Mouse (Mus musculus): ENCODE results near the gene Zfpl1. TPM values are rescaled to one million over a fixed set of nuclear protein-coding genes. Genes with fewer than 3 reads are reported as not detected.

Zfpl1 gene
- polyA plus RNA-seq (2015; fragmentation: Illumina TruSeq; extraction: RNeasy Lipid Tissue Mini Kit (QIAGEN cat#74804); ENCODE audit: insufficient read depth, low replicate concordance), result 12.9 TPM

DNA sequence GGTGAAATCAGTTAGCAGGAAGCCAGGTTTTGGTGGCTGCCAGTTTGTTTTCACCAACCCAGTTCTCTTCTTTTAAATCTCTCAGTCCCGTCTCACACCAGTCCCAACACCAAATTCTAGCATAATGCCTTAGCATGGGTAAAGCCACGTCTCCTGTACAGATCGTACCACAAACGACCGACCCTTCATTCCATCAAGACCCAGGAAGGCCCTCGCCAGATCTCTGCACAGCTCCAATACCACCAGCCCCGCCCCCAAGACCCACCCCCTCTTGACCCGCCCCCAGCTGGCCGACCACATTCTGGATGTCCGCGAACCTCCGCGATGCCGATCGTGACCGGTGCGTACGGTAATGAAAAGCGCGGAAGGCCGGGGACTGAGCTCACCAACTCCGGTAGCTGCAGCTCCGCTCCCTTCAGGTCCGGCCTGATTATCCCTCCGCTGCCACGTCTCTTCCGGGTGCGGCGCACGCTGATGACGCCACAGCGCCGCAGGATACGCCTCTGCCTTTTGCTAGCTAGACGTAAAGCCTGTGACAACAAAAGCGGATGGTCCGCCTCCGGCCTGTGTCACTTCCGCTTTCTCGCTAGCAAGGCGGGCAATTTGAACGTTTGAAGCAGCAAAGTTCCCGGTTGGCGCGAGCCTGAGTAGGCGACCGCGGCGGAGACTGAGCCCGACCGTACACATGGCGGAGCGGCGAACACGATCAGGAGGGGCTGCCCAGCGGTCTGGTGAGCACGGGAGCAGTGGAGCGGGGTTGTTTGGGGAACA is at the start of gene Zfpl1, which contains the start of gene Cdca5:
Gene Zfpl1 (minus strand): TSS at position 479 of the 771 bp plus-strand sequence.
Gene Cdca5 (plus strand): TSS at position 506 of the 771 bp plus-strand sequence.

DNA sequence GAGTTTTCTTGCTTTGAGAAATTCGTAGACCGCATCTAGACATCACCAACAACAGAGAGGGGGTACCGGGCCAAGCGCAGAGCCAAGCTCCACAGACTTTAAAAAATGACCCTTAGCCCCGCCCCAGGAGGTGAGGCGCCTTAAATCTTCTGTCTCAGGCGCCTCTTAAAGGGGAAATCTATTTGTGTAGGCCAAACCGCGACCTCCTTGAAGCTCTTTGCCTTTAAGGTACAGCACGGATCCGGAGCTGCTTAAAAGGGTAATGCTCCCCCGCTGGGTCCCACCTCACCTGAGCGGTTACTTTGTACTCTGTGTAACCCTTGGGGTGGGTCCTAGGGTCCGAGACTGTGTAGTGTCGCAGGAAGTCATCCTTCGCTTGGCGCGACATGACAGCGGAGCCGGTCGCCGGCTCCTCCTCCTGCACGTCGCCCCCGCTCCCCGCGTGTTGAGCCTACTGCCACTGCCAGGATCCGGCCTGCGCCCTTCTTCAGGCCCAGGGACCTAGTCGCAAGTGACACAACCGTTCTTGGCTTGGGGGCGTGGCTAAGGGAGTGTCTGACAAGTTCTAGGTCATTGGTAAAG is 43.1 kb upstream of the Zfpl1 start, which contains the start of gene Snx15:
Gene Snx15 (minus strand): TSS at position 545 of the 582 bp plus-strand sequence.

DNA sequence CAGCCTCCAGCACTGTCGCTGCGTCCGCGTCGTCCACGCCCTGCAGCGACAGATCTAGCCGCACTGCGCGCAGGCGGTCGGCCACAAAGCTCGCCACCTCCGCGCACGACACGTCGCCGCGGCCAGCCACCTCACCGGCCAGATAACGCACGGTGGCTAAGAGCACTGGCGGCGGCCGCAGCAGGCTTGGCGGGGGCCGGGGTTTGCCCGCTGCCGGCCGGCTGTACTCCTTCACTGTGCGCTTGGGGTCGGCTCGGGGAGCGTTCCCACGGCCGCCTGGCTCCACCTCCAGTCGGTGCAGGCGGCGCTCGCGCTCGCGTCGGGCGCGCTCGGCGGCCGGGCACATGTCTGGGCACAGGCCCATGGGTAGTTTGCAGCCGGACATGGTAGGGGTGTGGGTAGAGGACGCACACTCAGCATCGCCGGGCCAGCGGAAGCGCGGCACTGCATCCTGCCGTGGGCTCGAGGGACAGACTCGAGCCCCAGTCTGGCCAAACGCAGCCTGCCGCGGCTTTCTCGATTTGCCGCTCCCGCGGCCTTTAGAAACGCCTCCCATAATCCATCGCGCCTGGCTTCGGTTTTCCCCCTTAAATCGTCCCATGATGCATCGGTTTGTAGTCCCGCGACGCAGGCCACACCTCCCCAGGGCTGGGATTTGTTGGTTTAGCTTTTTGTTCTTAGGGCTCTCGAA is 33.4 kb upstream of the Zfpl1 start, which contains the start of gene Sac3d1:
Gene Sac3d1 (minus strand): TSS at position 665 of the 691 bp plus-strand sequence.

DNA sequence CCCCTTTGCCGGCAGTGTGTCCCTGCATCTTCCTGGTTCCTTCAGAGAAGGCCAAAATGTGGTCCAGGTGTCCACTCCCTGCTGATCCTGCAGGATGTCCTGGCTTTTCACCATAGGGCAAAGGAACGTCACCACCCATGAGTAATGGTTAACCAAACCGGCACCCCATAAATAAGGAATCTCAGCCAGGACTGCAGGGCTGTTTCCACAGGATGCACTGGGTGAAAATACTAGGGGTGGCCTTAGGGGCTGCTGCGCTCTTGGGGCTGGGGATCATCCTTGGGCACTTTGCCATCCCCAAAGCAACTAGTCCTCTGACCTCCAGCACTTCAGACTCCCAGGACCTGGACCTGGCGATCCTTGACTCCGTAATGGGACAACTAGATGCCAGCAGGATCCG is 20.8 kb upstream of the Zfpl1 start, which contains the start of gene Naaladl1:
Gene Naaladl1 (plus strand): TSS at position 197 of the 400 bp plus-strand sequence.

DNA sequence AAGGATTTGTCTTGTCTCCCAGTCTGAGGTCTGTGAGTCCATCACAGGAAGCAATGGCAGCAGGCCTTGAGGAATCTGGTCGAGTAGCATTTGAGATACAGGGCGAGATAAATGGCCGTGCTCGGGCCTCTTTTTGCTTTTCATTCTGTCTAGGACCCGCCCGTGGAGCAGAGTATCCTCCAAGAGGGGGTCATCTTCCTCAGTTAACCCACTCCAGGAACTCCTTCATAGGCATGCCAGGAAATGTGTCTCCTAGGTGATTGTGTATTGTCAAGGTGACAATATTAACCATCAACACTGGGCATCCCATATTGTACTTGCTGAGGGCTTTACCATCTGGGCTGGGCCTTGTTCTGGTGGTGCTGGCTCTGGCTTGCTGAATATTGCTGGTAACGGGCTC is 9.4 kb upstream of the Zfpl1 start, which contains the start of gene AC131692.1:
Gene AC131692.1 (plus strand): TSS at position 301 of the 400 bp plus-strand sequence.

DNA sequence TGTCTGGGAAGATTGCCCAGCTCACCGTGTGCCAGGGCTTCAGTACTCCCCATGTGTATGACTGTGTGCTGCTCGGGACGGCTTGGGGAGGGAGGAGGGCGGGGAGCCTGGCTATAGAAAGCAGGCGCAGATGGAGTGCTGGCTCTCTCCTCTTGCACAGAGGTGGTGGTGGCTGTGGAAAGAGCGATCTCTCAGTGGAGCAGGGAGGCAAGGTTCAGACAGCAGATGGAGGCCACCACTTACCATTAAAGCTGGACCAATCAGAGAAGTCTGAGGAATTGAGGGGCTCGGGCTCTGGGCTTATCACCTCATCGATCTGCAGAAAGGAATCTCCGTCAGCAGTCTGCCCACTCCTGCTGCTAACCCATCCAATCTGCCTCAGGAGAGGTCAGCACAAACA is 2.6 kb downstream of the Zfpl1 start, which contains the start of gene Gm28374:
Gene Gm28374 (minus strand): TSS at position 101 of the 400 bp plus-strand sequence.

DNA sequence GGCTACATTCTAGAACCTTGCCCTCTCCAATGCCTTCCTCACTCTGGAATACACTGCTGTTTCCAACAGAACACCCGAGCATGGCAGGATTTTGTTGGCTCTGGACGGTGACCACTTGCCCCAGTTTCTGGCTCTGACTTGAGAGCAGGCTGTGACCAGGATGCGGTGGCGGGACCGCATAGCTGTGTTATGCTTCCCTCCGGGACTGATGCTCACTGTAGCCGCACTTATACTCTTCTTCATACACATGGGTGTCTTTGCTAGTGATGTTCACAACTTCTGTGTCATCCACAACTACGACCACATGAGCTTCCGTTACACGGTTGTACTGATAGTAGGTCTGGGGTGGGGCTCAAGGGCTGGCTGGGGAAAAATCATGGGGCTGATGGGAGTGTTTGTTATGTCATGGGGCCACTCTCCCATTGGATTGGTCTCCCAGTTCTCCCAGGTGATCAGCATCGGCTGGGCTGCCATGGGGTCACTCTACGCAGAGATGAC is 4.7 kb downstream of the Zfpl1 start, which contains the start of gene Tmem262:
Gene Tmem262 (plus strand): TSS at position 51 of the 498 bp plus-strand sequence.

DNA sequence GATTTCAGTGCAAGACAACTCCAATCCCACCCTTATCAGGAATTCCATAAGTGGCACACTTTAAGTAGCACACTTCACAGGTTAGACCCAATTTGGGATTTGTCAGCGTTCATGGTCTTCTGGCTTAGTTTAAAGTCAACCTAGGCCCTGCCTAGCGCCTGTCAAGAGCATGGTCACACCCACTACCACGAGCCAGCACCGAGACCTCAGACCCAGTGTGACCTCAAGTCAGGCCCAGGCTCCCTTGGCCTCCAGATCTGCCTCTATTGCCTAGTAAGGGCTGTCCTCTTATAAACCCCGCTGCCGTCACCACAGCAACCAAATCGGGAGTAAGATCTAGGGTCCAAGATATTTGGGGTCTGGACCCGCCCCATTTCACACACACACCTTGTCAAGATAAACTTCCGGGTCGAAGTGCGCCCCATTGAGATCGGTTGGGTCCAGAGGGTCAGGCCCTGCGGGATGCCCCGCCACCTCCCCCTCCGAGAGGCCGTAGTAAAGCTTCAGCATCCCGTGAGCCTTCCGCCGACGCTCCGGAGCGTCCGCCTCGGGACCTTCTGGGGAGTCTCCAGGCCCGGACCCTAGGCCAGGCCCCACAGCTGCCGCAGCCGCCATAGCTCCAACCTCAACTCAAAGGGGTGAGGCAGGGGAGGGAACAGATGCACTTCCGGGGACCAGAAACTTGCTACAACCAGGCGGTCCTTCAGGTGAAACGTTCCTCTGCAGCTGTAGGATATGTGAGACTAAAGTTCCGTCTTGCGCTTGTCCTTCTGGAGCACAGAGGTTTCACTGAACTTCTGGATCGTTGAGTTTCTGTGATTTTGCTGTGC is 8.0 kb downstream of the Zfpl1 start, which contains the start of gene Vps51:
Gene Vps51 (minus strand): TSS at position 668 of the 830 bp plus-strand sequence.

DNA sequence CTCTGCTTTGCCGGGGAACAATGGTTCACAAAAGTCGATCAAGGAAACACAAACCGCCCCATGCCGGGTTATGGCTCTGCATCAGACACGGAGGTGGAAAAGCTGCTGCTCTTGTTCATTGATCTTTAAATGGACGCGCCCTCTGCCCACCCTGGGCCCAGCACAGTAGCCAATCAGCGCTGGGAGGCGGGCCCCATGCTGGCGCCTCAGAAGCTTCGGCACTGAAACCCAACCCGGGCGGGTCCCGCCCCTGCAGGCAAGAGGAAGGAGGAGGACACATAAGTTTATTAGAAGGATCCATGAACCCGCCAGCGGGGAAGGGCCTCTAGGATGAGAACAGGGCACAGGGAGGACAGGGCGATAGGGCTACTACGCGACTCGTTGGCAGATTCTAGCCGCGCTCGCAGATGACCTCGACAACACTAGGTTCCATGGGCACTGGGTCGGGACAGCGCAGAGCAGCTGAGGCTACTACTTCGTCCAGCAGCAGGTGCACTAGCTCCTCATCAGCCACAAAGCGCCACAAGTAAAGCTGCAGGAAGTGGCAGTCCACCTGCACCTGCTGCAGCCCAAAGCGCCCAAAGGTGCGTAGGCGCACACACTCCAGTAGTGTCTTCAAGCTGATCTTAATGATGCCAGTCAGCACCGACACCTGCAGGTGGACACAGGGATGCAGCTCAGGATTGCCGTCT is 16.9 kb downstream of the Zfpl1 start, which contains the start of gene Tm7sf2:
Gene Tm7sf2 (minus strand): TSS at position 650 of the 692 bp plus-strand sequence.

DNA sequence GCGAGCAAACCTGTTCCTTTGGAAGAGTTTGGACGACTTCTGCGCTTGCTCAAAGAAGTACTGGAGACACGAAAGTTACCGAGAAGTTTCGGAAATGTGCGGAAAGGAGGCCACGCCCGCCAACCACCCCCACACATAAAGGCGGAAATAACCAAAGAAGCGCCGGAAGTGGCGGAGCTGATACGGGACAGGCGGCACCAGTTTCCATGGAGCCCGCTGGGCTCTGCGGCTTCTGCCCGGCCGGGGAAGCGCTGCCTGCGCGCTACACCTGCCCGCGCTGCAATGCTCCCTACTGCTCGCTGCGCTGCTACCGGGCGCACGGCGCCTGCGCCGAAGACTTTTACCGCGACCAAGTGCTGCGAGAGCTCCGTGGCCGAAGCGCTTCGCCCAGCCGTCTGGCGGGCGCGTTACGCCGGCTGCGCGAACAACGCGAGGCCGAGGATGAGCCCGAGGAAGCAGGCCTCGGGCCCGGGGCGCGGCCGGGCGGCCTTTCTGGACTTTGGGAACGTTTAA is 23.7 kb downstream of the Zfpl1 start, which contains the start of gene Znhit2:
Gene Znhit2 (plus strand): TSS at position 172 of the 513 bp plus-strand sequence.

DNA sequence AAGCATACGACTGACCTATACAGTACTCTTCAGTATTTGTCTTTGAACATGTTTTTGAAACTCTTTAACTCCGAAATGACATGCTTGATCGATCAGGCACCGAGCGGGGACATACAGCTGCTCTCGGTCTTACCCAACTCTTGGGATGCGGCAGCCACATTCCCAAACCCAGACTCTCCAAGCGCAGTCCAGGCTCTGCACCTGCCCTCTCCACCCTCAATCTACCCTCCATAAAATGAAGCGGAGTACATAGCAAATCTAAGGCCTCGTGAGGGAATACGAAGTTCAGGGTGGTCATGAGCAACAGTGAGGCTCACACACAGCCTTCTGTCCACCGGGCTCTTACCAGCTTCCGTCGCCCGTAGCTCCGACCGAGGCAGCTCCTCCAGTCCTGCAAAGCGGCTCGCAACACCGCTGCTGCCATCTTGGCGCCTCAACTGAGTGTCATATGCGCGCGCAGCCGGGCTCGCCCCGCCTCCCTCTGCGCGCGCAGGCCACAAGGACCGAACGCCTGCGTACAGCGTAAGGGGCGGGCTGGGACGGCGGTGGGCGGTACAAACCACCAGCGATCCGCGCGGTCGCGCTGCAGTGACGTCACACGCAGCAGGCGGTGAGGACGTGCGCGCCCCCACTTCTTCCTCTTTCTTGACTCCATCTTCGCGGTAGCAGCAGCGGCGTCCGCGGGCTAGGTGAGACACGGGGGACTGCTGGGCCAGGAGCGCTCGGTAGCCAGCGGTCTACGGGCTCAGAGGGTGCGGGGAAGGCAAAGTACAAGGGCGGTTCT is 27.3 kb downstream of the Zfpl1 start, which contains the start of the genes Mrpl49 and Fau:
Gene Mrpl49 (minus strand): TSS at position 473 of the 784 bp plus-strand sequence.
Gene Fau (plus strand): TSS at position 532 of the 784 bp plus-strand sequence.

DNA sequence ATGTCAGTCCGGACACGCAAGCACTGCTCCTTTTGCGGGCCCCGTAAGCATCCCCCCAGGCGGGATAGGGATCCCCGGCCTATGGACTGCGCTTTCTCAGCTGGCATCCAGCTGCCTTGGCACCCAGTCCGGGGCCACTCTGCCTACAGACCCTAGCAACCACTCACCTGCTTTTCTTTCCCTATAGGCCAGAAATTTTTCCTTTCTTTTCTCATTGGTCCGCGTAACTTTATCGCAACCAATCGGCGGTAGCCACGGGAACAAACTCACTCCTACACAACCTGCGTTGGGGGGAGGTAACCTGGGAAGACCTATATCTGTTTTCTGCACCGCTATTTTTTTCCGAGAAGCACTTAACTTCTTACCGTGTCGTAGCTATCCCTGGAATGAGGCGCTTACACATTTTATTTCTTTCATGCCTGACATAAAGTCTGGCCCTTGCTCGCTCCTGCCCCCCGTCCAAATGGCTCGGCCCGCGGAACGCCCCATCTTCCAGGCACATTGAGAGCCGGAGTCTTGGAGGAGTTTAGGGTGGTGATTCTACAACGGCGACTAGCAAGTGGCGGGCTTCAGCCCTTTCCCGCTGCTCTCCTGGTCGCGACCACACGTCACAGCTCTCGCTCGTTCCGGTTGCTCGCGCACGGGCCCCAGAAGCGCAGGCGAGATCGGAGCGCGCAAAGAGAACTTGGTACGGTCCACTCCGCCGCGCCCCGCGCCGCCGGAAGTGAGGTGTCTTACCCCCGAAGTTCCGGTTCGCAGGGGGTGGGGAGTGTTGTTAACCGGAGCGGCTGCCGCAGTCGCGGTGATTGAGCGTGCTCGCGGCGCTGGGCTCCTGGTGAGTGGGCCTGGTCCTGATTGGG is 38.2 kb downstream of the Zfpl1 start, which contains the start of gene Syvn1:
Gene Syvn1 (plus strand): TSS at position 283 of the 860 bp plus-strand sequence.

Other genes with a start within 250 kb of the Zfpl1 start
- gene Frmd8, start 209.7 kb downstream of the Zfpl1 start, polyA plus RNA-seq (2015; fragmentation: Illumina TruSeq; extraction: RNeasy Lipid Tissue Mini Kit (QIAGEN cat#74804); ENCODE audit: insufficient read depth, low replicate concordance), result 18.0 TPM
- gene Slc25a45, start 207.1 kb downstream of the Zfpl1 start, polyA plus RNA-seq (2015; fragmentation: Illumina TruSeq; extraction: RNeasy Lipid Tissue Mini Kit (QIAGEN cat#74804); ENCODE audit: insufficient read depth, low replicate concordance), result 35.5 TPM
- gene Tigd3, start 190.8 kb downstream of the Zfpl1 start, polyA plus RNA-seq (2015; fragmentation: Illumina TruSeq; extraction: RNeasy Lipid Tissue Mini Kit (QIAGEN cat#74804); ENCODE audit: insufficient read depth, low replicate concordance), result 0.84 TPM
- 103 TPM for gene Dpf2, start 171.9 kb downstream of the Zfpl1 start, polyA plus RNA-seq (2015; fragmentation: Illumina TruSeq; extraction: RNeasy Lipid Tissue Mini Kit (QIAGEN cat#74804); ENCODE audit: insufficient read depth, low replicate concordance)
- 6.4 TPM for gene Cdc42ep2, start 160.1 kb downstream of the Zfpl1 start, polyA plus RNA-seq (2015; fragmentation: Illumina TruSeq; extraction: RNeasy Lipid Tissue Mini Kit (QIAGEN cat#74804); ENCODE audit: insufficient read depth, low replicate concordance)
- 30.6 TPM for gene Pola2, start 120.8 kb downstream of the Zfpl1 start, polyA plus RNA-seq (2015; fragmentation: Illumina TruSeq; extraction: RNeasy Lipid Tissue Mini Kit (QIAGEN cat#74804); ENCODE audit: insufficient read depth, low replicate concordance)
- not detected for gene Slc22a20, start 98.8 kb downstream of the Zfpl1 start, polyA plus RNA-seq (2015; fragmentation: Illumina TruSeq; extraction: RNeasy Lipid Tissue Mini Kit (QIAGEN cat#74804); ENCODE audit: insufficient read depth, low replicate concordance)
- 28.9 TPM for gene Capn1, start 69.1 kb downstream of the Zfpl1 start, polyA plus RNA-seq (2015; fragmentation: Illumina TruSeq; extraction: RNeasy Lipid Tissue Mini Kit (QIAGEN cat#74804); ENCODE audit: insufficient read depth, low replicate concordance)
- gene Syvn1, start 38.4 kb downstream of the Zfpl1 start, polyA plus RNA-seq (2015; fragmentation: Illumina TruSeq; extraction: RNeasy Lipid Tissue Mini Kit (QIAGEN cat#74804); ENCODE audit: insufficient read depth, low replicate concordance), result 42.1 TPM
- 48.0 TPM for gene Mrpl49, start 27.2 kb downstream of the Zfpl1 start, polyA plus RNA-seq (2015; fragmentation: Illumina TruSeq; extraction: RNeasy Lipid Tissue Mini Kit (QIAGEN cat#74804); ENCODE audit: insufficient read depth, low replicate concordance)
- 1,233 TPM for gene Fau, start 27.1 kb downstream of the Zfpl1 start, polyA plus RNA-seq (2015; fragmentation: Illumina TruSeq; extraction: RNeasy Lipid Tissue Mini Kit (QIAGEN cat#74804); ENCODE audit: insufficient read depth, low replicate concordance)
- gene Znhit2, start 23.8 kb downstream of the Zfpl1 start, polyA plus RNA-seq (2015; fragmentation: Illumina TruSeq; extraction: RNeasy Lipid Tissue Mini Kit (QIAGEN cat#74804); ENCODE audit: insufficient read depth, low replicate concordance), result 0.99 TPM
- gene Tm7sf2, start 16.6 kb downstream of the Zfpl1 start, polyA plus RNA-seq (2015; fragmentation: Illumina TruSeq; extraction: RNeasy Lipid Tissue Mini Kit (QIAGEN cat#74804); ENCODE audit: insufficient read depth, low replicate concordance), result 8.7 TPM
- gene Vps51, start 7.7 kb downstream of the Zfpl1 start, polyA plus RNA-seq (2015; fragmentation: Illumina TruSeq; extraction: RNeasy Lipid Tissue Mini Kit (QIAGEN cat#74804); ENCODE audit: insufficient read depth, low replicate concordance), result 47.4 TPM
- gene Tmem262, start 4.9 kb downstream of the Zfpl1 start, polyA plus RNA-seq (2015; fragmentation: Illumina TruSeq; extraction: RNeasy Lipid Tissue Mini Kit (QIAGEN cat#74804); ENCODE audit: insufficient read depth, low replicate concordance), result not detected
- gene Gm28374, start 2.7 kb downstream of the Zfpl1 start, polyA plus RNA-seq (2015; fragmentation: Illumina TruSeq; extraction: RNeasy Lipid Tissue Mini Kit (QIAGEN cat#74804); ENCODE audit: insufficient read depth, low replicate concordance), result not detected
- 8.2 TPM for gene Cdca5, start within 50 bp of the Zfpl1 start, polyA plus RNA-seq (2015; fragmentation: Illumina TruSeq; extraction: RNeasy Lipid Tissue Mini Kit (QIAGEN cat#74804); ENCODE audit: insufficient read depth, low replicate concordance)
- gene AC131692.1, start 9.5 kb upstream of the Zfpl1 start, polyA plus RNA-seq (2015; fragmentation: Illumina TruSeq; extraction: RNeasy Lipid Tissue Mini Kit (QIAGEN cat#74804); ENCODE audit: insufficient read depth, low replicate concordance), result 0.47 TPM
- gene Naaladl1, start 20.8 kb upstream of the Zfpl1 start, polyA plus RNA-seq (2015; fragmentation: Illumina TruSeq; extraction: RNeasy Lipid Tissue Mini Kit (QIAGEN cat#74804); ENCODE audit: insufficient read depth, low replicate concordance), result not detected
- 4.3 TPM for gene Sac3d1, start 33.7 kb upstream of the Zfpl1 start, polyA plus RNA-seq (2015; fragmentation: Illumina TruSeq; extraction: RNeasy Lipid Tissue Mini Kit (QIAGEN cat#74804); ENCODE audit: insufficient read depth, low replicate concordance)
- 16.4 TPM for gene Snx15, start 43.3 kb upstream of the Zfpl1 start, polyA plus RNA-seq (2015; fragmentation: Illumina TruSeq; extraction: RNeasy Lipid Tissue Mini Kit (QIAGEN cat#74804); ENCODE audit: insufficient read depth, low replicate concordance)
- gene Batf2, start 56.0 kb upstream of the Zfpl1 start, polyA plus RNA-seq (2015; fragmentation: Illumina TruSeq; extraction: RNeasy Lipid Tissue Mini Kit (QIAGEN cat#74804); ENCODE audit: insufficient read depth, low replicate concordance), result 1.8 TPM
- gene Arl2, start 56.6 kb upstream of the Zfpl1 start, polyA plus RNA-seq (2015; fragmentation: Illumina TruSeq; extraction: RNeasy Lipid Tissue Mini Kit (QIAGEN cat#74804); ENCODE audit: insufficient read depth, low replicate concordance), result 11.0 TPM
- gene Majin, start 99.4 kb upstream of the Zfpl1 start, polyA plus RNA-seq (2015; fragmentation: Illumina TruSeq; extraction: RNeasy Lipid Tissue Mini Kit (QIAGEN cat#74804); ENCODE audit: insufficient read depth, low replicate concordance), result not detected
- not detected for gene Gpha2, start 141.4 kb upstream of the Zfpl1 start, polyA plus RNA-seq (2015; fragmentation: Illumina TruSeq; extraction: RNeasy Lipid Tissue Mini Kit (QIAGEN cat#74804); ENCODE audit: insufficient read depth, low replicate concordance)
- gene Ppp2r5b, start 150.9 kb upstream of the Zfpl1 start, polyA plus RNA-seq (2015; fragmentation: Illumina TruSeq; extraction: RNeasy Lipid Tissue Mini Kit (QIAGEN cat#74804); ENCODE audit: insufficient read depth, low replicate concordance), result 11.9 TPM
- gene Atg2a, start 156.7 kb upstream of the Zfpl1 start, polyA plus RNA-seq (2015; fragmentation: Illumina TruSeq; extraction: RNeasy Lipid Tissue Mini Kit (QIAGEN cat#74804); ENCODE audit: insufficient read depth, low replicate concordance), result 6.0 TPM
- gene Ehd1, start 191.8 kb upstream of the Zfpl1 start, polyA plus RNA-seq (2015; fragmentation: Illumina TruSeq; extraction: RNeasy Lipid Tissue Mini Kit (QIAGEN cat#74804); ENCODE audit: insufficient read depth, low replicate concordance), result 36.3 TPM
- 2.1 TPM for gene Cdc42bpg, start 221.5 kb upstream of the Zfpl1 start, polyA plus RNA-seq (2015; fragmentation: Illumina TruSeq; extraction: RNeasy Lipid Tissue Mini Kit (QIAGEN cat#74804); ENCODE audit: insufficient read depth, low replicate concordance)

Measured in spleen, adult 10 weeks (tissue).